Mouse (Mus musculus): ENCODE results near the gene Art1. TPM values are rescaled to one million over a fixed set of nuclear protein-coding genes. Genes with fewer than 3 reads are reported as not detected.

The Art1 gene
- polyA plus RNA-seq, 1 experiment from 2014 or later: 2.1 TPM

Other genes starting within 250 kb of the Art1 start
- gene Folr2, start 244.5 kb upstream of the Art1 start, polyA plus RNA-seq (2014; fragmentation: Nextera tagmentation; extraction: Ambion mirVana): 0.33 and 0.48 TPM in 2 replicates
- gene Anapc15, start 238.0 kb upstream of the Art1 start, polyA plus RNA-seq (2014; fragmentation: Nextera tagmentation; extraction: Ambion mirVana): 97.6 and 98.8 TPM in 2 replicates
- not detected in 2 replicates for gene Folr1, start 231.0 kb upstream of the Art1 start, polyA plus RNA-seq (2014; fragmentation: Nextera tagmentation; extraction: Ambion mirVana)
- gene Lamtor1, start 195.8 kb upstream of the Art1 start, polyA plus RNA-seq (2014; fragmentation: Nextera tagmentation; extraction: Ambion mirVana): 139 and 150 TPM in 2 replicates
- gene Tomt, start 195.4 kb upstream of the Art1 start, polyA plus RNA-seq (2014; fragmentation: Nextera tagmentation; extraction: Ambion mirVana): 0.40 and 0.78 TPM in 2 replicates
- gene Lrrc51, start 167.8 kb upstream of the Art1 start, polyA plus RNA-seq (2014; fragmentation: Nextera tagmentation; extraction: Ambion mirVana): 13.2 TPM in 2 replicates
- gene Numa1, start 167.6 kb upstream of the Art1 start, polyA plus RNA-seq (2014; fragmentation: Nextera tagmentation; extraction: Ambion mirVana): 130 and 140 TPM in 2 replicates
- gene Il18bp, start 83.1 kb upstream of the Art1 start, polyA plus RNA-seq (2014; fragmentation: Nextera tagmentation; extraction: Ambion mirVana): 3.1 and 3.9 TPM in 2 replicates
- 29.0 and 30.3 TPM in 2 replicates for gene Rnf121, start 36.3 kb upstream of the Art1 start, polyA plus RNA-seq (2014; fragmentation: Nextera tagmentation; extraction: Ambion mirVana)
- gene Xndc1, start 36.2 kb upstream of the Art1 start, polyA plus RNA-seq (2014; fragmentation: Nextera tagmentation; extraction: Ambion mirVana): 30.0 and 30.3 TPM in 2 replicates
- gene Xntrpc, start 36.0 kb upstream of the Art1 start, polyA plus RNA-seq (2014; fragmentation: Nextera tagmentation; extraction: Ambion mirVana): 1.6 and 2.4 TPM in 2 replicates
- not detected in 2 replicates for gene Trpc2, start 18.6 kb upstream of the Art1 start, polyA plus RNA-seq (2014; fragmentation: Nextera tagmentation; extraction: Ambion mirVana)
- gene Art5, start 7.7 kb downstream of the Art1 start, polyA plus RNA-seq (2014; fragmentation: Nextera tagmentation; extraction: Ambion mirVana): 4.9 and 5.8 TPM in 2 replicates
- 0.28 TPM in 1 of 2 replicates, not detected in the other for gene Chrna10, start 15.1 kb downstream of the Art1 start, polyA plus RNA-seq (2014; fragmentation: Nextera tagmentation; extraction: Ambion mirVana)
- 53.7 and 55.2 TPM in 2 replicates for gene Nup98, start 108.4 kb downstream of the Art1 start, polyA plus RNA-seq (2014; fragmentation: Nextera tagmentation; extraction: Ambion mirVana)
- gene Pgap2, start 108.5 kb downstream of the Art1 start, polyA plus RNA-seq (2014; fragmentation: Nextera tagmentation; extraction: Ambion mirVana): 73.7 and 78.3 TPM in 2 replicates
- 54.4 and 58.7 TPM in 2 replicates for gene Rhog, start 154.3 kb downstream of the Art1 start, polyA plus RNA-seq (2014; fragmentation: Nextera tagmentation; extraction: Ambion mirVana)
- gene Stim1, start 166.1 kb downstream of the Art1 start, polyA plus RNA-seq (2014; fragmentation: Nextera tagmentation; extraction: Ambion mirVana): 14.2 and 15.8 TPM in 2 replicates

All from limb, embryonic 11.5 days (tissue).